Mouse (Mus musculus) G1E (cell line): ENCODE measurements around the gene Pi4kb. TPM values are rescaled to one million over a fixed set of nuclear protein-coding genes. Genes with fewer than 3 reads are reported as not detected.
"Not testable (repeated sequence)": the region's sequence is repeated elsewhere in the genome, so short reads cannot be mapped to it uniquely, and the experiment has no call there.

Experiments used
- ATAC-seq: 2 replicates; pipeline ENCODE4 v1.8.0; 2016; ENCODE audit warnings: mild to moderate bottlenecking; ENCODE audit not compliant: insufficient number of reproducible peaks, poor library complexity, low FRiP score, severe bottlenecking; ENCODE audit errors: extremely low read depth
- DNase-seq: peaks from one replicate; pipeline ENCODE4 v3.0.0; 2012; ENCODE audit warnings: low spot score
- H3K27me3 ChIP-seq: 2 replicates; pipeline ENCODE4 v1.6.1; 2012; ENCODE audit warnings: mild to moderate bottlenecking, low read length, inconsistent platforms; ENCODE audit not compliant: insufficient read depth
- H3K36me3 ChIP-seq: replicated peaks from 2 replicates; pipeline ENCODE3; 2012; ENCODE audit warnings: mild to moderate bottlenecking, inconsistent platforms
- H3K4me1 ChIP-seq: 2 replicates; pipeline ENCODE4 v1.6.1; 2012; ENCODE audit warnings: low read depth, low read length, inconsistent platforms, mixed read lengths; ENCODE audit not compliant: insufficient read depth
- H3K4me3 ChIP-seq: 2 replicates; pipeline ENCODE4 v1.5.1; 2012; ENCODE audit warnings: low read depth, mild to moderate bottlenecking, inconsistent platforms, low read length, moderate library complexity, mixed read lengths
- H3K9me3 ChIP-seq: replicated peaks from 2 replicates; pipeline ENCODE4 v1.6.1; 2012; ENCODE audit warnings: inconsistent platforms
- CTCF ChIP-seq: IDR thresholded peaks from 2 replicates; pipeline ENCODE4 v1.5.1; 2012; ENCODE audit warnings: low read depth, low read length, inconsistent platforms, mixed read lengths
- GATA1 ChIP-seq: IDR thresholded peaks from 2 replicates; pipeline ENCODE4 v1.6.1; 2012; ENCODE audit warnings: borderline replicate concordance, low read length, inconsistent platforms, mixed read lengths
- GATA2 ChIP-seq: IDR thresholded peaks from 2 replicates; pipeline ENCODE4 v1.6.1; 2012; ENCODE audit warnings: low read depth, low read length, inconsistent platforms, borderline replicate concordance
- POLR2AphosphoS5 ChIP-seq: IDR thresholded peaks from 2 replicates; pipeline ENCODE4 v1.6.1; 2012; ENCODE audit warnings: low read depth, low read length, inconsistent platforms; ENCODE audit not compliant: insufficient replicate concordance
- TAL1 ChIP-seq: conservative IDR thresholded peaks from 2 replicates; pipeline ENCODE4 v1.6.1; 2012; ENCODE audit warnings: low read depth, low read length, inconsistent platforms, mixed read lengths
- polyA plus RNA-seq: library from polyadenylated mRNA; stranded (reverse); fragments of >175 nt; gene quantifications from 2 replicates; pipeline ENCODE4 v1.2.3, GENCODE M21; 2012
- total RNA-seq, 2 experiments: library from RNA; stranded (forward) in 1 of 2; stranded (reverse) in 1 of 2; fragments of 200-1000 nt in 1 of 2; fragments of >200 nt in 1 of 2; fragmentation: Nextera tagmentation in 1 of 2; gene quantifications; 2 replicates each; pipeline ENCODE4 v1.2.3; 2014 to 2017

Pi4kb gene
- total and polyA plus RNA-seq, 3 experiments, result 11.7 to 70.6 (median 37.4) TPM

DNA sequence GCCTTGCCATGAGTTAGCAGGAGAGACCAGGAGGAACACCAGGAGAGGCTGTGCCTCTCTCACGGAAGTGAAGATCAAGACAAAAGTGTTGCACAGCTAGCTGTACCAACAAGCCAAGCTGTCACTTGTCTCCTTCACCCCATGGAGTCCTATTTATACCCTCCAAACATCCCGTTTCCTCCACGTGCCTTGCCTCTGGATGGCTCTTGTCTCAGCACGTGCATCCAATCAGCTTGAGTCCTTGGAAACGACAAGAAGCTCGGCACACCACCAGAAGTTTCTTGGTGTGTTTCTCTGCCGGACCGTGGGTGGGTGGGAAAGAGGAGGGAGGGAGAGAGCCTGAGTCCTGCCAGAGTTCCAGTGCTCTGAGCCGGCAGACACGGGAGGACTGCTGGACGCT lies 50.0 kb downstream of the Pi4kb start:
- no peak for ATAC-seq
- no peak for DNase-seq
- Histone ChIP-seq H3K9me3 (no peaks in the 10 kb centered on the region), H3K27me3 (no peaks in the 10 kb centered on the region), H3K4me1 (peaks cover 48% of the 10 kb centered on the region), H3K36me3 (peaks cover 49% of the 10 kb centered on the region), H3K4me3 (no peak overlapping the region)
- TF ChIP-seq TAL1 (no peak), GATA2 (no peak), GATA1 (no peak), POLR2AphosphoS5 (no peak), CTCF (no peak)

- TF ChIP-seq CTCF (no peak), GATA1 (no peak), GATA2 (no peak), TAL1 (no peak), POLR2AphosphoS5 (no peak; the same call in 1 of the 2 replicates)
- Histone ChIP-seq H3K4me3 (no peak overlapping the region), H3K4me1 (peaks cover 48% of the 10 kb centered on the region), H3K27me3 (no peaks in the 10 kb centered on the region), H3K9me3 (no peaks in the 10 kb centered on the region), H3K36me3 (peaks cover 49% of the 10 kb centered on the region)
- DNase-seq (no peak), ATAC-seq (no peak)
Measured at GRCm38 (mm10) chr3:95025202-95025601, 50.7 kb downstream of the Pi4kb start.

DNA sequence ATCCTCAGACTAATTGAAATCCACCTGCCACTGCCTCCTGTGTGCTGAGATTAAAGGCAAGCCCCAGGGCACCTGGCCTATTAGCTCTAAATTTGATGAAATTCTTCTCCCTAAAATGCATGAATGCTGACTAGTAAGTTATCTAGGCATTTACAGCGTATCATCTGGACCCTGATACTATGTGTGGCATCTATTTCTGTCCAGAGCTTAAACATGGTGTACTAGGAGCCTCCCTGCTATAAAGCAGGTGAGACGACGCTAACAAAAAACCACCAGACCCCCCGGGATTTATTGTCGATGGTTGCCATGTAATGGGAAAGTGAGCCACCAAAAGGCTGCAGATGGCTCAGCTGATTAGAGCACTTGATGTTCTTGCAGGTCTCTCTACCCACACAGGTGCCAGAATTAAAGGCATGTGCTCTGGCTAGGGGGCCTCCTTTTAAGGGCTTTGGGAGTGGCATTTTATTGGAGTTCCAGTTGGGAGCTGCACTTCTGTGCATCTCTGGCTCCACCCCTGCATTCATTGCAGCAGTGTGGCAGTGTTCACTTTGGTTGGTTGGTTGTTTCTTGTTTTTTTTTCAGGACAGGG lies 52.6 kb downstream of the Pi4kb start:
- Histone ChIP-seq H3K4me3 (no peak overlapping the region), H3K9me3 (no peaks in the 10 kb centered on the region), H3K4me1 (peaks cover 44% of the 10 kb centered on the region), H3K36me3 (peaks cover 54% of the 10 kb centered on the region), H3K27me3 (no peaks in the 10 kb centered on the region)
- peak; percentile 26; the same call in 1 of the 2 replicates for ATAC-seq
- TF ChIP-seq GATA2 (no peak), GATA1 (no peak), POLR2AphosphoS5 (no peak)
- no peak for DNase-seq

GRCm38 (mm10) chr3:95027701-95028100 lies 53.2 kb downstream of the Pi4kb start:
- Histone ChIP-seq H3K4me3 (0 out of 2 replicates have a peak overlapping the region, but pooled peaks have one; percentile 28), H3K27me3 (no peaks in the 10 kb centered on the region), H3K36me3 (peaks cover 55% of the 10 kb centered on the region), H3K9me3 (no peaks in the 10 kb centered on the region), H3K4me1 (peaks cover 44% of the 10 kb centered on the region)
- 0 out of 2 replicates have a peak, but pooled peaks have one; percentile 44 for TF ChIP-seq POLR2AphosphoS5
- TF ChIP-seq CTCF, result no peak
- TF ChIP-seq GATA2, result no peak
- TF ChIP-seq GATA1, result no peak
- no peak for TF ChIP-seq TAL1
- no peak for DNase-seq
- peak; percentile 71 for ATAC-seq

DNA sequence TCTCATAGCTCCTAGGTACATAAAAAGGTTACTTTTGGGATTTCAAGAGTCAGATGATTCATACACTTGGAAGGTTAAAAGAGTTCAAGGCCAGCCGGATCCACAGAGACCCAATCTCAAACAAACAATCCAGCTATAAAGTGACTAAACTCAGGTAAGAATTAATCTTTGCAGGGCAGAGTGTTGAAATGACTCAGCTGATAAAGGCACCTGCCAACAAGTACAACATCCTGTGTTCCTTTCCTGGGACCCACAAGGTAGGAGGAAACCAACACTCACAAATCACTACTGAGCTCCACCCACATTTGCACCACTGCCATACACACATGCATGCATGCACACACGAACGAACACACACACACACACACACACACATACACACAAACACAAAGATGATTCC lies 54.1 kb downstream of the Pi4kb start:
- no peak overlapping the region for H3K4me3 ChIP-seq
- H3K9me3 ChIP-seq, result no peaks in the 10 kb centered on the region
- DNase-seq (no peak), ATAC-seq (no peak)
- TF ChIP-seq GATA1, result no peak
- no peak for TF ChIP-seq CTCF
- TF ChIP-seq TAL1, result no peak
- no peak for TF ChIP-seq POLR2AphosphoS5
- TF ChIP-seq GATA2, result no peak
- peaks cover 62% of the 10 kb centered on the region for H3K36me3 ChIP-seq
- H3K27me3 ChIP-seq, result no peaks in the 10 kb centered on the region
- H3K4me1 ChIP-seq, result peaks cover 46% of the 10 kb centered on the region

GRCm38 (mm10) chr3:95029291-95029827 lies 54.8 kb downstream of the Pi4kb start:
- H3K27me3 ChIP-seq, H3K9me3 ChIP-seq, ATAC-seq, H3K4me3 ChIP-seq, DNase-seq: not testable (repeated sequence)
- peaks cover 68% of the 10 kb centered on the region for H3K36me3 ChIP-seq
- H3K4me1 ChIP-seq, result peaks cover 46% of the 10 kb centered on the region
